Mouse (Mus musculus) CD4-positive, CD25-positive, alpha-beta regulatory T cell, adult 4 months (primary cell): ENCODE data around the gene Fcgr4. TPM values are rescaled to one million over a fixed set of nuclear protein-coding genes. Genes with fewer than 3 reads are reported as not detected.
"Not testable (repeated sequence)": the region's sequence is repeated elsewhere in the genome, so short reads cannot be mapped to it uniquely, and the experiment has no call there.

ENCODE experiments used
- ATAC-seq: one replicate; pipeline ENCODE4 v1.8.0; 2017
- polyA plus RNA-seq, 2 experiments: library from polyadenylated mRNA; unstranded; fragments of 100-300 nt; shearing (Covaris generic); gene quantifications; one replicate each; pipeline ENCODE4 v1.2.1; 2017

Gene Fcgr4
- under 1 TPM in 1 of 2 experiments, not detected in 1; 0.26 TPM for polyA plus RNA-seq

GRCm38 (mm10) chr1:171018737-171019136, at the start of gene Fcgr4:
TSS of gene Fcgr4 (plus strand) at chr1:171018920.
- no peak for ATAC-seq

GRCm38 (mm10) chr1:170972494-170972893, 46.2 kb upstream of the Fcgr4 start:
- no peak for ATAC-seq

- no peak for ATAC-seq
Observed at GRCm38 (mm10) chr1:170972936-170973335, 45.8 kb upstream of the Fcgr4 start.

- no peak for ATAC-seq
Observed at GRCm38 (mm10) chr1:170974171-170974570, 44.5 kb upstream of the Fcgr4 start.

GRCm38 (mm10) chr1:170974736-170975135, 44.0 kb upstream of the Fcgr4 start:
- ATAC-seq = no peak

- not testable (repeated sequence) for ATAC-seq
Observed at GRCm38 (mm10) chr1:170975350-170975749, 43.4 kb upstream of the Fcgr4 start.

GRCm38 (mm10) chr1:170975751-170976161, 43.0 kb upstream of the Fcgr4 start:
- ATAC-seq = no peak

GRCm38 (mm10) chr1:170976447-170976846, 42.3 kb upstream of the Fcgr4 start, which contains the start of gene Fcgr2b:
TSS of gene Fcgr2b (minus strand) at chr1:170976547.
- ATAC-seq = no peak

GRCm38 (mm10) chr1:170978601-170979000, 40.1 kb upstream of the Fcgr4 start:
- no peak for ATAC-seq

GRCm38 (mm10) chr1:170981679-170982078, 37.0 kb upstream of the Fcgr4 start:
- ATAC-seq = not testable (repeated sequence)

- ATAC-seq = no peak
Observed at GRCm38 (mm10) chr1:170982301-170982700, 36.4 kb upstream of the Fcgr4 start.

- no peak for ATAC-seq
Observed at GRCm38 (mm10) chr1:170983066-170983465, 35.7 kb upstream of the Fcgr4 start.

GRCm38 (mm10) chr1:170985092-170985491, 33.6 kb upstream of the Fcgr4 start:
- ATAC-seq = no peak

GRCm38 (mm10) chr1:170985861-170986260, 32.9 kb upstream of the Fcgr4 start:
- no peak for ATAC-seq

- ATAC-seq = no peak
Observed at GRCm38 (mm10) chr1:170989656-170990055, 29.1 kb upstream of the Fcgr4 start.

- no peak for ATAC-seq
Observed at GRCm38 (mm10) chr1:170992550-170992949, 26.2 kb upstream of the Fcgr4 start.

- ATAC-seq = no peak
Observed at GRCm38 (mm10) chr1:170996034-170996433, 22.7 kb upstream of the Fcgr4 start.

- ATAC-seq = no peak
Observed at GRCm38 (mm10) chr1:170996753-170997152, 22.0 kb upstream of the Fcgr4 start.

GRCm38 (mm10) chr1:170997756-170998655, 20.7 kb upstream of the Fcgr4 start:
- no peak for ATAC-seq

GRCm38 (mm10) chr1:170999811-171000210, 18.9 kb upstream of the Fcgr4 start:
- ATAC-seq = no peak

- no peak for ATAC-seq
Observed at GRCm38 (mm10) chr1:171005081-171005480, 13.6 kb upstream of the Fcgr4 start.

- ATAC-seq = no peak
Observed at GRCm38 (mm10) chr1:171005586-171005985, 13.1 kb upstream of the Fcgr4 start.

- ATAC-seq = no peak
Observed at GRCm38 (mm10) chr1:171006335-171006734, 12.4 kb upstream of the Fcgr4 start.

- ATAC-seq = no peak
Observed at GRCm38 (mm10) chr1:171006905-171007304, 11.8 kb upstream of the Fcgr4 start.
